Mouse (Mus musculus) liver, postnatal 0 days (tissue): Measurements from ENCODE around the gene Krt90. TPM values are rescaled to one million over a fixed set of nuclear protein-coding genes. Genes with fewer than 3 reads are reported as not detected.

Experiments used
- ATAC-seq: fragments of 200-750 bp; cut with Nextera tagmentation; 2 replicates; pipeline ENCODE4 v1.8.0; 2017; ENCODE audit warnings: mild to moderate bottlenecking, moderate library complexity
- DNase-seq: peaks from one replicate; pipeline ENCODE4 v3.0.0-alpha.2; 2016
- H3K27ac ChIP-seq: fragments of 300-500 bp; sonication (generic); 2 replicates; pipeline ENCODE4 v1.5.1; 2014; ENCODE audit warnings: antibody characterized with exemption, moderate library complexity, mild to moderate bottlenecking, low read depth
- H3K27me3 ChIP-seq: fragments of 300-500 bp; sonication (generic); 2 replicates; pipeline ENCODE4 v1.6.1; 2014; ENCODE audit warnings: low read length, control low read depth, mixed read lengths; ENCODE audit not compliant: insufficient read depth
- H3K36me3 ChIP-seq: fragments of 300-500 bp; sonication (generic); replicated peaks from 2 replicates; pipeline ENCODE4 v1.6.1; 2014; ENCODE audit warnings: mild to moderate bottlenecking, control low read depth, low read length, moderate library complexity, mixed read lengths; ENCODE audit not compliant: insufficient read depth
- H3K4me1 ChIP-seq: fragments of 300-500 bp; sonication (generic); 2 replicates; pipeline ENCODE4 v1.6.1; 2014; ENCODE audit warnings: antibody characterized with exemption, mild to moderate bottlenecking, control low read depth; ENCODE audit not compliant: insufficient read depth
- H3K4me2 ChIP-seq: fragments of 300-500 bp; sonication (generic); 2 replicates; pipeline ENCODE4 v1.6.1; 2014; ENCODE audit warnings: low read depth, mild to moderate bottlenecking, low read length, moderate library complexity, mixed read lengths
- H3K4me3 ChIP-seq: fragments of 300-500 bp; sonication (generic); 2 replicates; pipeline ENCODE4 v1.5.1; 2014; ENCODE audit warnings: low read depth, low read length
- H3K9ac ChIP-seq: fragments of 300-500 bp; sonication (generic); replicated peaks from 2 replicates; pipeline ENCODE4 v1.6.1; 2014; ENCODE audit warnings: mild to moderate bottlenecking, moderate library complexity
- H3K9me3 ChIP-seq: fragments of 300-500 bp; sonication (generic); 2 replicates; pipeline ENCODE4 v1.6.1; 2016; ENCODE audit warnings: mild to moderate bottlenecking, control low read depth, low read length, mixed read lengths
- CTCF ChIP-seq: sonication (generic); IDR thresholded peaks from 2 replicates; pipeline ENCODE4 v1.5.1; 2016; ENCODE audit warnings: antibody characterized with exemption, low read depth
- EP300 ChIP-seq: IDR thresholded peaks from 2 replicates; pipeline ENCODE4 v1.6.1; 2016; ENCODE audit warnings: antibody characterized with exemption, low read depth, mild to moderate bottlenecking
- WGBS: fragments of 180-500 bp; shearing (Covaris S2); extraction: QIAGEN DNeasy Blood & Tissue Kit; methylation state at CpG from one replicate; pipeline ENCODE4 v1.1.7; 2014; ENCODE audit not compliant: insufficient replicate concordance; 5-methylcytosine and 5-hydroxymethylcytosine counted together
- polyA plus RNA-seq: library from polyadenylated mRNA; unstranded; fragments of >200 nt; fragmentation: Nextera tagmentation; extraction: Ambion mirVana; gene quantifications from 2 replicates; pipeline ENCODE4 v1.2.1, GENCODE M21; 2015

Gene Krt90
- polyA plus RNA-seq, 1 experiment from 2014 or later = not detected

DNA sequence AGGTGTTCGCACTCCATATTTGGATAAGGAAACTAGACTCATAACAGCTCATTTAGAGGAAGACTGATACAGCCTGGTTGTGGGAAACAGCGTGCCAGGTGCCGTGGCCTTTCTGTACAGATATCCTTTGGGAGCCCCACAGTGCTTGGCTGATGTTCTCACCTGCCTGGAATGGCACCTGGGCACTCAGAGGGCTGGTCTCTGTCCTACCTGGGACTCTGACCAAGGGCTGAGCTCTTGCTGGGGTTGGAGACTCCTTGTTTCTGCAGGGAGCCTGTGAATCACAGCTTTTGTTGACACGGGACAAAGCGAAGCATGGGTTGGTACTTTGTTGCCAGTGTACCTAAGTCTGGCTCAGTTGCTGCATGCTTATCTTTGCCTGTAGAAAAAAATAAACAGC lies 12.8 kb upstream of the Krt90 start:
- no peaks in the 10 kb centered on the region for H3K4me1 ChIP-seq
- no peaks in the 10 kb centered on the region for H3K9me3 ChIP-seq
- no peak overlapping the region for H3K4me2 ChIP-seq
- no peak overlapping the region for H3K9ac ChIP-seq
- no peaks in the 10 kb centered on the region for H3K36me3 ChIP-seq
- 62% methylated on average over 5 of the region's 5 CpGs for WGBS
- no peak for DNase-seq
- H3K27me3 ChIP-seq = no peaks in the 10 kb centered on the region
- no peak for ATAC-seq
- TF ChIP-seq EP300 (no peak), CTCF (no peak)
- H3K4me3 ChIP-seq = no peak overlapping the region
- no peak overlapping the region for H3K27ac ChIP-seq

DNA sequence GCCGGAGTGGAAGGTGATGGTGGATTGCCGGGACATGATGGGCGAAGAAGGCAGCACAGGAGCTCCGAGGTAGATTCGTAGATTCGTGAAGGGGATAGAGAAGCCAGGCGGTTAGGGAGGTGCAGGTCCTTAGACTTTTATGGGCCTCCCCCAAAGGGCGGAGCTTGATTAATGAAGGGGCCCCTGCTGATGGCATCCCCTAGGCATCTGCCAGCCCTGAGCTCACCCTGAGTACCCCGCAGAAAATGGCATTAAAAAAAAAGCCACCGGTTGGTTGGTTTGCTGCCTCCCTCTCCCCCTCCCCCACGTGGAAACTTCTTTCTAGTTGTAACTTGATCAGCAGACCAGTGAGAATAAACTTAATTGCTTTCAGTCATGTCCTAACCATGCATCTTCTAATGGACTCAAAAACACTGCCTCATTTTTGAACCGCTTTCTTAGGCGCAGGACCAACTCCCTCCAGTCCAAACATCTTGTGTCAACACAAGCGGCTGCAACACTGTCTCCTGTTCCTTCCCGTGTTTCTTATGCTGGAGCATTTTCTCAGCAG lies 11.1 kb upstream of the Krt90 start, which contains the start of gene Krt75:
Gene Krt75, minus strand, starts transcription at position 109 of the 550 bp plus-strand sequence.
- Histone ChIP-seq H3K9me3 (no peaks in the 10 kb centered on the region), H3K27me3 (no peaks in the 10 kb centered on the region), H3K4me1 (no peaks in the 10 kb centered on the region), H3K27ac (no peak within 1 kb of the TSS), H3K4me3 (no peak within 1 kb of the TSS), H3K36me3 (no peaks in the 10 kb centered on the region), H3K9ac (no peak within 1 kb of the TSS), H3K4me2 (no peak within 1 kb of the TSS)
- WGBS = 66% methylated on average over 15 of the region's 15 CpGs
- ATAC-seq (no peak), DNase-seq (no peak)
- TF ChIP-seq EP300 (no peak), CTCF (no peak)

DNA sequence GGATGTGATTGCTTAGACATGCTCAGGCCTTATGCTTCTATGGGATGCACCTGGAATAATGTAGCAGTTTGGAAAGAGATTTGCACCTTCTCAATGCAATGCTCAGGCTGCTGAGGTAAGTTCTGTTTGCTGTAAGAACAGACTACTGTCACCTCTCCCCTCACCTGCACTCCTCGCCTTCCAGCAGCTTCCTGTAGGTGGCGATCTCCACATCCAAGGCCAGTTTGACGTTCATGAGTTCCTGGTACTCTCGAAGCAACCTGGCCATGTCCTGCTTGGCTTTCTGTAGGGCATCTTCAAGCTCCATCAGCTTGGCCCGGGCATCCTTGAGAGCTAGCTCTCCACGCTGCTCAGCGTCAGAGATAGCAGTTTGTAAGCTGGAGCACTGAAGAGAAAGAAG lies 5.0 kb upstream of the Krt90 start:
- Histone ChIP-seq H3K36me3 (no peaks in the 10 kb centered on the region), H3K27me3 (0 out of 2 replicates have a peak, but pooled peaks cover 2% of the 10 kb centered on the region), H3K9me3 (no peaks in the 10 kb centered on the region), H3K9ac (no peak overlapping the region), H3K4me1 (no peaks in the 10 kb centered on the region), H3K4me3 (no peak overlapping the region), H3K4me2 (no peak overlapping the region), H3K27ac (no peak overlapping the region)
- ATAC-seq = no peak
- DNase-seq = no peak
- TF ChIP-seq EP300 (no peak), CTCF (peak; percentile 42)
- 30% methylated on average over 7 of the region's 7 CpGs for WGBS

DNA sequence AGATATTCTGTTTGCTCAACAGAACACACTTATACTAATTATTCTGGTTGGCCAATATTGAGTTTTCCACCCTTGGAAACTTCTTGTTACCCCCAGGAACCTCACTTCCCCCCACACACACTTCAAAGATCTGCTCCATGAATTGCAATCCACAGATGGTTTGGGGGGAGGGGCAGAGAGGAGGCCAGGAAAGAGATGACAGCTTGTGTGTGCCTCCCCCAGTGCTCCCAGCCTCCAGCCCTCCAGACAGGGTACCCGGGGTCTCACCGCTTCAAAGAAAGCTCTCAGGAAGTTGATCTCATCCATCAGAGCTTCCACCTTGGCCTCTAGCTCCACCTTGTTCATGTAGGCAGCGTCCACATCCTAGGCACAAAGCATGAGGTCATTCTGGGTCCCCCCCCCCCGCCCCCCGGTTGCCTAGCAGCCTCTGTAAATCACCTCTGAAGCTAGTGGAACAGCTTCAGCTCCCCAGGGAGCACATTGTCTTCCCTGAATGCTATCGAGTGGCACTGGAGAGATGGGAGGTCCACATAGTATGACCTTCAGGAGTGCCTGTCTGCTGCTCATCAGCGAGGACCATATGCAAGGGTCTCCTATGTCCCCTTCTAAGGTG lies 4.6 kb downstream of the Krt90 start:
- H3K27me3 ChIP-seq = no peaks in the 10 kb centered on the region
- no peak overlapping the region for H3K4me2 ChIP-seq
- ATAC-seq (no peak), DNase-seq (no peak)
- no peaks in the 10 kb centered on the region for H3K36me3 ChIP-seq
- no peak overlapping the region for H3K27ac ChIP-seq
- no peak overlapping the region for H3K4me3 ChIP-seq
- no peak for TF ChIP-seq CTCF
- TF ChIP-seq EP300 = no peak
- 11% methylated on average over 7 of the region's 7 CpGs for WGBS
- no peaks in the 10 kb centered on the region for H3K9me3 ChIP-seq
- no peaks in the 10 kb centered on the region for H3K4me1 ChIP-seq
- no peak overlapping the region for H3K9ac ChIP-seq

DNA sequence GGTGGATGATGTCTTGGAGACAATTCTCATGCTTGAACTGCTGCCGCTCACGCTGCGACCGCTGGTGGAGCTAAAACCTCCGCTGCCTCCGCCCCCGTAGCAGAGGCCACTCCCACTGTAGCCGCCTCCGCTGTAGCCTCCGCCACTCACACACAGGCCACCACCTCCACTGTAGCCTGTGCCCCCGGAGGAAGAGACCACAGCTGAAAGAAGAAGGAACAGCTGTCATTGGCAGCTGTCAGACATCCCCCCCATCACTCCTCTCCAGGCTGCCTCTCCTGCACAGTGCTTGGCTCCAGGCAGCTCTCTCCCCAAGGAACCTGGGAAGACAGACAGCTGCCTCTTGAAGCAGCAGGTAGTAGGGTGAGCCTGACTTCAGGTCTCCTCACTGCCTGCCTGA lies 9.6 kb downstream of the Krt90 start:
- WGBS = 0% methylated on average over 11 of the region's 11 CpGs
- peak; percentile 30 for DNase-seq
- Histone ChIP-seq H3K4me3 (no peak overlapping the region), H3K4me1 (no peaks in the 10 kb centered on the region), H3K4me2 (no peak overlapping the region), H3K27me3 (0 out of 2 replicates have a peak, but pooled peaks cover 10% of the 10 kb centered on the region), H3K9ac (no peak overlapping the region), H3K36me3 (no peaks in the 10 kb centered on the region), H3K27ac (no peak overlapping the region), H3K9me3 (no peaks in the 10 kb centered on the region)
- no peak for TF ChIP-seq EP300
- no peak for TF ChIP-seq CTCF
- ATAC-seq = no peak

DNA sequence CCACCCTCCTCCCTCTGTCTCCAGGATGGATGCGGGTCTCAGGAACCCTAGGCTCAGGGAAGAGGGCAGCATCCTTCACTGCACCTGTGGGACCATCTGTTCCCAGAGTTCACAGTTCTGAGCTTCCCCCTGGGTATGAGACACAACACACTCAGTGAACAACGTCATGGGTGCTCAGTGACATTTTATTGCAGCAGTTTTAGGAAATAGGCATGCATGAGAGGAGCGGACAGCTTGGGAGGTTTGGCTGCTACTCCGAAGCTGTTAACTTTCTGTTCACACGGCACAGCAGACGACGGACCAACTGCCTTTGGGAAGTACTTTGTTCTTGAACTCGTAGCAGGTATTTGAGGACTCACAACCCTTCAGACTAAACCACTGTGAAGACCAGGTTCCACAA lies 10.6 kb downstream of the Krt90 start:
- whole genome bisulfite sequencing = 68% methylated on average over 8 of the region's 8 CpGs
- no peaks in the 10 kb centered on the region for H3K9me3 ChIP-seq
- TF ChIP-seq CTCF (no peak), EP300 (no peak)
- H3K4me1 ChIP-seq = no peaks in the 10 kb centered on the region
- H3K27me3 ChIP-seq = 0 out of 2 replicates have a peak, but pooled peaks cover 10% of the 10 kb centered on the region
- no peak for DNase-seq
- H3K9ac ChIP-seq = no peak overlapping the region
- no peak for ATAC-seq
- H3K4me3 ChIP-seq = no peak overlapping the region
- H3K27ac ChIP-seq = no peak overlapping the region
- no peaks in the 10 kb centered on the region for H3K36me3 ChIP-seq
- H3K4me2 ChIP-seq = no peak overlapping the region
